Mouse (Mus musculus) liver, embryonic 14.5 days (tissue): ENCODE results near the gene B3gnt6. TPM values are rescaled to one million over a fixed set of nuclear protein-coding genes. Genes with fewer than 3 reads are reported as not detected.

Source experiments
- ATAC-seq: fragments of 200-750 bp; cut with Nextera tagmentation; 2 replicates; pipeline ENCODE4 v1.8.0; 2017; ENCODE audit warnings: moderate number of reproducible peaks, mild to moderate bottlenecking, moderate library complexity; ENCODE audit not compliant: insufficient read depth
- DNase-seq, 3 experiments: peaks; one replicate each; pipeline ENCODE4 v3.0.0-alpha.2; 2012 to 2013; ENCODE audit warnings: low read depth in 3 of 3, low spot score in 3 of 3
- H3K27ac ChIP-seq: fragments of 300-500 bp; sonication (generic); 2 replicates; pipeline ENCODE4 v1.5.1; 2014; ENCODE audit warnings: moderate library complexity, mild to moderate bottlenecking, control low read depth, inconsistent platforms
- H3K27me3 ChIP-seq: fragments of 300-500 bp; sonication (generic); 2 replicates; pipeline ENCODE4 v1.6.1; 2014; ENCODE audit warnings: mild to moderate bottlenecking, low read length, moderate library complexity; ENCODE audit not compliant: control insufficient read depth, insufficient read depth
- H3K36me3 ChIP-seq: fragments of 300-500 bp; sonication (generic); replicated peaks from 2 replicates; pipeline ENCODE4 v1.6.1; 2014; ENCODE audit warnings: low read depth; ENCODE audit not compliant: control insufficient read depth, insufficient read depth
- H3K4me1 ChIP-seq, 2 experiments: fragments of 200-500 bp in 1 of 2; fragments of 300-500 bp in 1 of 2; sonication (generic) in 1 of 2; replicated peaks; 2 replicates each; pipeline ENCODE4 v1.6.1; 2012 to 2014; ENCODE audit warnings: antibody characterized with exemption in 1 of 2, inconsistent platforms in 1 of 2, low read length in 1 of 2; ENCODE audit not compliant: control insufficient read depth in 2 of 2, insufficient read depth in 2 of 2
- H3K4me2 ChIP-seq: fragments of 300-500 bp; sonication (generic); 2 replicates; pipeline ENCODE4 v1.6.1; 2014; ENCODE audit warnings: low read depth, mild to moderate bottlenecking, control low read depth, moderate library complexity
- H3K4me3 ChIP-seq, 2 experiments: fragments of 200-500 bp in 1 of 2; fragments of 300-500 bp in 1 of 2; sonication (generic) in 1 of 2; 2 replicates each; pipeline ENCODE4 v1.5.1; 2012 to 2014; ENCODE audit warnings: low read depth in 2 of 2, low read length in 2 of 2, mild to moderate bottlenecking in 2 of 2, control low read depth in 1 of 2, inconsistent platforms in 1 of 2, moderate library complexity in 1 of 2; ENCODE audit not compliant: insufficient read depth in 1 of 2
- H3K9ac ChIP-seq: fragments of 300-500 bp; sonication (generic); replicated peaks from 2 replicates; pipeline ENCODE4 v1.6.1; 2014; ENCODE audit warnings: mild to moderate bottlenecking, control low read depth, moderate library complexity
- H3K9me3 ChIP-seq: fragments of 300-500 bp; sonication (generic); 2 replicates; pipeline ENCODE4 v1.6.1; 2016; ENCODE audit warnings: low read length, mixed read lengths; ENCODE audit not compliant: control insufficient read depth
- CTCF ChIP-seq: IDR thresholded peaks from 2 replicates; pipeline ENCODE4 v1.5.1; 2016; ENCODE audit warnings: antibody characterized with exemption, low read depth, control low read depth
- EP300 ChIP-seq: IDR thresholded peaks from 2 replicates; pipeline ENCODE4 v1.6.1; 2016; ENCODE audit warnings: antibody characterized with exemption, low read depth
- WGBS: fragments of 180-500 bp; shearing (Covaris S2); extraction: QIAGEN DNeasy Blood & Tissue Kit; methylation state at CpG from one replicate; pipeline ENCODE4 v1.1.7; 2014; ENCODE audit not compliant: insufficient replicate concordance; 5-methylcytosine and 5-hydroxymethylcytosine counted together
- polyA plus RNA-seq, 2 experiments: library from polyadenylated mRNA; depleted of rRNA in 1 of 2; stranded (reverse) in 1 of 2; unstranded in 1 of 2; fragments of >200 nt; fragmentation: Nextera tagmentation in 1 of 2; extraction: Ambion mirVana in 1 of 2; gene quantifications; 2 replicates each; pipeline versions ENCODE4 v1.2.1 to v1.2.3; 2012 to 2014

Gene B3gnt6
- polyA plus RNA-seq, 2 experiments, result 0.03 TPM; not detected in 1

GRCm38 (mm10) chr7:98186637-98187036, 12.6 kb downstream of the B3gnt6 start:
- 71% methylated on average over 8 of the region's 8 CpGs for WGBS
- Histone ChIP-seq H3K9ac (no peak overlapping the region), H3K4me1 (peaks cover 5 to 10% of the 10 kb centered on the region in 2 experiments; a peak in 3 of 4 replicates), H3K27ac (no peak overlapping the region), H3K4me3 (no peak overlapping the region), H3K9me3 (no peaks in the 10 kb centered on the region), H3K36me3 (no peaks in the 10 kb centered on the region), H3K4me2 (no peak overlapping the region), H3K27me3 (no peaks in the 10 kb centered on the region)
- no peak for TF ChIP-seq CTCF
- DNase-seq, result no peak
- no peak for ATAC-seq

DNA sequence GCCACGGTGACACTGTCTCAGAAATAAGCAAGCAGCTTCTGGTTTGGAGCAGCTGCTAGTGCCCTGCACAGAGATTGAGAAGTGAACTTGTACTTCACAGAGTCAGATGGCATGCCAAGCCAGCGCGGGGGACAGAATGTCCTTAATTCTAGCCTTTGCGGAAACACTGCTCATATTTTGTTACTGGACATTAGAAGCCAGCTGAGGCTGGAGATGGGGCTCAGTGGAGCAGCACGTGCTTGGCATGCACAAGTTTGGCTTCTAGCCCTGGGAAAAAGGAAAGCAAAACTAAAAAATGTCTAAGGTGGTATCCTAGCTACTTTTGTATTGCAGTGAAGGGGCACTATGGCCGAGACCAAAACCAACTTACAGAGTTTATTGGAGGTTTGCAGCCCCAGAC, 14.0 kb downstream of the B3gnt6 start:
- WGBS, result 76% methylated on average over 6 of the region's 6 CpGs
- no peaks in the 10 kb centered on the region for H3K36me3 ChIP-seq
- no peak overlapping the region for H3K4me2 ChIP-seq
- no peak overlapping the region for H3K9ac ChIP-seq
- no peak for TF ChIP-seq EP300
- no peak for TF ChIP-seq CTCF
- no peak for ATAC-seq
- no peak overlapping the region for H3K4me3 ChIP-seq
- no peak for DNase-seq
- no peaks in the 10 kb centered on the region for H3K9me3 ChIP-seq
- no peaks in the 10 kb centered on the region for H3K27me3 ChIP-seq
- no peak overlapping the region for H3K27ac ChIP-seq
- peaks cover 5 to 9% of the 10 kb centered on the region in 2 experiments for H3K4me1 ChIP-seq

DNA sequence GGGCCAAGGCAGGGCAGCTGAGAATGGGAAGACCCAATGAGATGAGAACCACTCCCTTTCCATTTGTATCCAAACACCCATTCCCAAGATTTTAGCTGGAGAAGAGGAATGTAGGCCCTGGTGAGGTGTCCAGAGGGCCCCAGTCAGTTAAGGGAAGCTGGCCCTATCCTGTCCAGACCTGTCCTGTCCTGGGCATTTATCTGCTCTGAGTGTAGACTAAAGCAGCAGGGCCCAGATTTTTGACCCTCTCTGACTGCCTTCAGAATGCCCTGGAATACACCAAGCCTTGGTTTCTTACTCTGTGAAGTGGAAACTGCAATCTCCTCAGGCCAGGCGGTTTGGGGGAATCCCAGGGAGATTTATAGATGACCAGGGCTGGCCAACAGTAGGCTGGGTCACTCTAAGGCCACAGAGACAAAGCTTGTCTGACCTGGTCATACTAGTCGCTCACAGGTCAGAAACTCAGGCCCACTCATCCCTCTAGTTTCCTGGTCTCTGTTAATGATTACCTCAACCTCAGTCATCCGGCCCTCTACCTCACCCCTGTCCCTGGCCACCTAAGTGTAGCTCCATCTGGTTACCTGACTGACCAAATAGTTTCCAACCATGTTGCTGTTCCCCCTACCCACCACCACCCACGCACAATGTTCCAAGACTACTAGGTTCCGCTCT, 20.6 kb downstream of the B3gnt6 start:
- Histone ChIP-seq H3K27ac (peak overlapping the region; percentile 63), H3K4me1 (peaks cover 24 to 48% of the 10 kb centered on the region in 2 experiments), H3K9me3 (no peaks in the 10 kb centered on the region), H3K9ac (peak overlapping the region; percentile 88), H3K4me3 (peak overlapping the region; percentile 61 to 95), H3K36me3 (no peaks in the 10 kb centered on the region; the same call in 1 of the 2 replicates), H3K27me3 (no peaks in the 10 kb centered on the region), H3K4me2 (peak overlapping the region; percentile 94)
- ATAC-seq, result peak; percentile 12; the same call in 1 of the 2 replicates
- no peak for DNase-seq
- TF ChIP-seq CTCF (no peak), EP300 (no peak)
- 78% methylated on average over 5 of the region's 5 CpGs for WGBS

- Histone ChIP-seq H3K4me1 (peaks cover 30 to 54% of the 10 kb centered on the region in 2 experiments), H3K4me3 (peak within 1 kb of the TSS; percentile 76 to 95), H3K27me3 (no peaks in the 10 kb centered on the region), H3K4me2 (peak within 1 kb of the TSS; percentile 94), H3K27ac (peak within 1 kb of the TSS; percentile 96), H3K9ac (peak within 1 kb of the TSS; percentile 88), H3K9me3 (no peaks in the 10 kb centered on the region), H3K36me3 (no peaks in the 10 kb centered on the region; the same call in 1 of the 2 replicates)
- under 1% methylated on average over 44 of the region's 44 CpGs for WGBS
- TF ChIP-seq EP300 (no peak), CTCF (peak; percentile 93)
- DNase-seq, result peak; percentile 72 to 82 (median 74)
- peak; percentile 72 for ATAC-seq
Observed at GRCm38 (mm10) chr7:98177929-98178559, 21.2 kb downstream of the B3gnt6 start, which contains the start of gene Capn5. Gene Capn5 (minus strand): TSS chr7:98178274.

- DNase-seq (no peak), ATAC-seq (no peak)
- no peak for TF ChIP-seq CTCF
- no peak for TF ChIP-seq EP300
- peak overlapping the region; percentile 94 for H3K4me2 ChIP-seq
- H3K4me3 ChIP-seq, result peak overlapping the region; percentile 76 to 95
- under 1% methylated on average over 9 of the region's 9 CpGs for WGBS
- H3K9ac ChIP-seq, result peak overlapping the region; percentile 88
- H3K27me3 ChIP-seq, result no peaks in the 10 kb centered on the region
- H3K27ac ChIP-seq, result peak overlapping the region; percentile 96
- H3K4me1 ChIP-seq, result peaks cover 35 to 59% of the 10 kb centered on the region in 2 experiments
- H3K9me3 ChIP-seq, result no peaks in the 10 kb centered on the region
- H3K36me3 ChIP-seq, result no peaks in the 10 kb centered on the region; the same call in 1 of the 2 replicates
Observed at GRCm38 (mm10) chr7:98177566-98177928, 21.7 kb downstream of the B3gnt6 start.
